Mouse (Mus musculus) cerebellum, postnatal 36 days (tissue): ENCODE measurements around the gene Pdzd2.
"Not testable (repeated sequence)": the region's sequence is repeated elsewhere in the genome, so short reads cannot be mapped to it uniquely, and the experiment has no call there.

Source experiments
- DNase-seq, 2 experiments: peaks; one replicate each; pipeline ENCODE4 v3.0.0; 2021 to 2022; ENCODE audit warnings: mixed read lengths in 2 of 2

Gene Pdzd2

GRCm38 (mm10) chr15:12371183-12371582, 368.5 kb downstream of the Pdzd2 start:
- peak; percentile 75 to 82 for DNase-seq

- no peak for DNase-seq
Measured at GRCm38 (mm10) chr15:12370096-12370495, 369.6 kb downstream of the Pdzd2 start.

GRCm38 (mm10) chr15:12368850-12369249, 370.9 kb downstream of the Pdzd2 start:
- no peak for DNase-seq

- DNase-seq = no peak
Measured at GRCm38 (mm10) chr15:12368357-12368756, 371.4 kb downstream of the Pdzd2 start.

GRCm38 (mm10) chr15:12367306-12368080, 372.2 kb downstream of the Pdzd2 start:
- no peak for DNase-seq

GRCm38 (mm10) chr15:12366580-12367305, 373.0 kb downstream of the Pdzd2 start:
- DNase-seq = not testable (repeated sequence)

- peak; percentile 43 to 49 for DNase-seq
Measured at GRCm38 (mm10) chr15:12366072-12366469, 373.7 kb downstream of the Pdzd2 start.

- DNase-seq = no peak
Measured at GRCm38 (mm10) chr15:12365416-12366071, 374.2 kb downstream of the Pdzd2 start.

GRCm38 (mm10) chr15:12364096-12364495, 375.6 kb downstream of the Pdzd2 start:
- DNase-seq = no peak

- no peak for DNase-seq
Measured at GRCm38 (mm10) chr15:12362701-12363040, 377.1 kb downstream of the Pdzd2 start.

- no peak for DNase-seq
Measured at GRCm38 (mm10) chr15:12362001-12362700, 377.6 kb downstream of the Pdzd2 start.

GRCm38 (mm10) chr15:12360519-12361212, 379.1 kb downstream of the Pdzd2 start:
- no peak for DNase-seq

- no peak for DNase-seq
Measured at GRCm38 (mm10) chr15:12358384-12358783, 381.3 kb downstream of the Pdzd2 start.

GRCm38 (mm10) chr15:12357459-12357858, 382.3 kb downstream of the Pdzd2 start:
- no peak for DNase-seq

- DNase-seq = no peak
Measured at GRCm38 (mm10) chr15:12355907-12356306, 383.8 kb downstream of the Pdzd2 start.

- DNase-seq = no peak
Measured at GRCm38 (mm10) chr15:12355261-12355660, 384.5 kb downstream of the Pdzd2 start.

GRCm38 (mm10) chr15:12354281-12354810, 385.4 kb downstream of the Pdzd2 start:
- no peak for DNase-seq

GRCm38 (mm10) chr15:12351470-12351869, 388.3 kb downstream of the Pdzd2 start:
- no peak for DNase-seq

- no peak for DNase-seq
Measured at GRCm38 (mm10) chr15:12349840-12350239, 389.9 kb downstream of the Pdzd2 start.

- no peak for DNase-seq
Measured at GRCm38 (mm10) chr15:12348950-12349349, 390.8 kb downstream of the Pdzd2 start.

GRCm38 (mm10) chr15:12346916-12347315, 392.8 kb downstream of the Pdzd2 start:
- DNase-seq = no peak

GRCm38 (mm10) chr15:12341401-12341758, 398.3 kb downstream of the Pdzd2 start:
- no peak for DNase-seq
